In genomic region chr2:173044198-173044970, GRCm38 (mm10) we compare ENCODE assay signal across 10 mouse cellular contexts. TPM values are rescaled to one million over a fixed set of nuclear protein-coding genes. Genes with fewer than 3 reads are reported as not detected.
A peak's percentile ranks its signal among the peaks of the same experiment; 100 is the strongest.
DNase-seq lines count a peak whose midpoint lies in the region; ATAC-seq and TF ChIP-seq lines count a peak whose summit lies in the region.
"Had no signal": no experiment of that assay in that cellular context is flagged by ENCODE, and none has a peak within 500 bp of the region (broad histone marks: within the 10 kb centered on the region; RNA-seq: fewer than 3 reads in every experiment).

No protein-coding gene starts in this region.

- no peak overlapping the region for H3K4me2 ChIP-seq in midbrain, embryonic 11.5 days
- no peak overlapping the region for H3K4me2 ChIP-seq in midbrain, postnatal 0 days (ENCODE audit: low read depth, low read length, poor library complexity, severe bottlenecking)
- no peak overlapping the region for H3K4me2 ChIP-seq in heart, embryonic 14.5 days (ENCODE audit: low read length)
- no peak overlapping the region for H3K4me2 ChIP-seq in liver, postnatal 0 days (ENCODE audit: low read depth, low read length)
- H3K4me2 ChIP-seq: hindbrain, embryonic 13.5 days had no signal

- WGBS in midbrain, embryonic 11.5 days, result 84% methylated on average over 18 of the region's 18 CpGs
- 83% methylated on average over 18 of the region's 18 CpGs for WGBS in midbrain, postnatal 0 days
- 59% methylated on average over 18 of the region's 18 CpGs for WGBS in heart, embryonic 14.5 days
- 70% methylated on average over 18 of the region's 18 CpGs for whole genome bisulfite sequencing in liver, postnatal 0 days (ENCODE audit: insufficient replicate concordance)

- no peaks in the 10 kb centered on the region for H3K27me3 ChIP-seq in midbrain, embryonic 11.5 days (ENCODE audit: control insufficient read depth, insufficient read depth, low read length)
- no peaks in the 10 kb centered on the region for H3K27me3 ChIP-seq in midbrain, postnatal 0 days (ENCODE audit: insufficient read depth, low read length)
- H3K27me3 ChIP-seq in heart, embryonic 14.5 days (ENCODE audit: control insufficient read depth, insufficient read depth, low read length), result no peaks in the 10 kb centered on the region
- no peaks in the 10 kb centered on the region for H3K27me3 ChIP-seq in liver, postnatal 0 days (ENCODE audit: insufficient read depth, low read length)
- H3K27me3 ChIP-seq: hindbrain, embryonic 13.5 days had no signal

- no peak for TF ChIP-seq EP300 in liver, postnatal 0 days (IDR thresholded peaks at IDR 0.05; ENCODE audit: low read depth)

- no peaks in the 10 kb centered on the region for H3K4me1 ChIP-seq in midbrain, embryonic 11.5 days (ENCODE audit: control insufficient read depth, insufficient read depth, low read length)
- no peaks in the 10 kb centered on the region for H3K4me1 ChIP-seq in midbrain, postnatal 0 days (ENCODE audit: insufficient read depth, low read length)
- peaks cover 6% of the 10 kb centered on the region for H3K4me1 ChIP-seq in brown adipose tissue, adult 24 weeks (ENCODE audit: control insufficient read depth, insufficient read depth, insufficient read length, low read length)
- H3K4me1 ChIP-seq in heart, embryonic 14.5 days (ENCODE audit: control insufficient read depth in 2 of 2, insufficient read depth in 2 of 2, low read length in 2 of 2), result peaks cover 46 to 61% of the 10 kb centered on the region in 2 experiments
- H3K4me1 ChIP-seq in liver, postnatal 0 days (ENCODE audit: insufficient read depth), result peaks cover 61% of the 10 kb centered on the region
- H3K4me1 ChIP-seq: hindbrain, embryonic 13.5 days had no signal

- no peak overlapping the region for H3K4me3 ChIP-seq in midbrain, embryonic 11.5 days (ENCODE audit: low read depth, low read length)
- no peak overlapping the region for H3K4me3 ChIP-seq in midbrain, postnatal 0 days (ENCODE audit: low read depth, low read length)
- H3K4me3 ChIP-seq in brown adipose tissue, adult 24 weeks (ENCODE audit: insufficient read depth, low read depth, low read length), result no peak overlapping the region
- H3K4me3 ChIP-seq in heart, embryonic 14.5 days (ENCODE audit: control insufficient read depth in 1 of 2, insufficient read depth in 1 of 2, low read depth in 1 of 2, low read length in 2 of 2), result no peak overlapping the region
- H3K4me3 ChIP-seq in liver, postnatal 0 days (ENCODE audit: low read depth, low read length), result no peak overlapping the region
- H3K4me3 ChIP-seq: hindbrain, embryonic 13.5 days had no signal

- no peaks in the 10 kb centered on the region for H3K9me3 ChIP-seq in midbrain, embryonic 11.5 days (ENCODE audit: control insufficient read depth, low read length)
- no peaks in the 10 kb centered on the region for H3K9me3 ChIP-seq in midbrain, postnatal 0 days (ENCODE audit: low read length)
- no peaks in the 10 kb centered on the region for H3K9me3 ChIP-seq in heart, embryonic 14.5 days (ENCODE audit: control insufficient read depth, low read length)
- H3K9me3 ChIP-seq in liver, postnatal 0 days (ENCODE audit: low read length), result no peaks in the 10 kb centered on the region
- H3K9me3 ChIP-seq: hindbrain, embryonic 13.5 days had no signal

- H3K36me3 ChIP-seq in midbrain, embryonic 11.5 days (ENCODE audit: control insufficient read depth, insufficient read depth, low read length), result no peaks in the 10 kb centered on the region
- no peaks in the 10 kb centered on the region for H3K36me3 ChIP-seq in midbrain, postnatal 0 days (ENCODE audit: insufficient read depth, low read length)
- no peaks in the 10 kb centered on the region for H3K36me3 ChIP-seq in heart, embryonic 14.5 days (ENCODE audit: control insufficient read depth, insufficient read depth, low read length)
- H3K36me3 ChIP-seq in liver, postnatal 0 days (replicated peaks; ENCODE audit: insufficient read depth, low read length), result no peaks in the 10 kb centered on the region
- H3K36me3 ChIP-seq: hindbrain, embryonic 13.5 days had no signal

- no peak for TF ChIP-seq CTCF in midbrain, postnatal 0 days (IDR thresholded peaks at IDR 0.05)
- 0 out of 2 replicates have a peak, but pooled peaks have one; percentile 9 for TF ChIP-seq CTCF in liver, postnatal 0 days (IDR thresholded peaks at IDR 0.05; ENCODE audit: low read depth)

- ATAC-seq in midbrain, embryonic 11.5 days (ENCODE audit: low FRiP score), result no peak
- ATAC-seq in midbrain, postnatal 0 days (ENCODE audit: low FRiP score), result no peak
- no peak for ATAC-seq in heart, embryonic 14.5 days (ENCODE audit: insufficient number of reproducible peaks, insufficient read depth, low FRiP score, low read depth)
- ATAC-seq in liver, postnatal 0 days, result peak; percentile 16; the same call in 1 of the 2 replicates

- peak; percentile 65 for DNase-seq in midbrain, embryonic 11.5 days (ENCODE audit: low spot score, missing footprints)
- no peak for DNase-seq in midbrain, postnatal 0 days (ENCODE audit: low spot score)
- no peak for DNase-seq in liver, postnatal 0 days
- DNase-seq in spleen, postnatal 14 days (ENCODE audit: low spot score in 2 of 2), result no peak
- DNase-seq in layer of hippocampus, postnatal 25 days (ENCODE audit: extremely low spot score in 1 of 2, low spot score in 1 of 2), result no peak
- DNase-seq in frontal cortex, postnatal 10 days (ENCODE audit: low spot score in 2 of 2), result no peak
- DNase-seq: midbrain, embryonic 14.5 days had no signal

- H3K27ac ChIP-seq in midbrain, embryonic 11.5 days (ENCODE audit: low read depth, low read length), result no peak overlapping the region
- no peak overlapping the region for H3K27ac ChIP-seq in midbrain, postnatal 0 days (ENCODE audit: low read depth, low read length)
- peak overlapping the region; percentile 90 for H3K27ac ChIP-seq in brown adipose tissue, adult 24 weeks (replicated peaks; ENCODE audit: low read depth, low read length)
- H3K27ac ChIP-seq in heart, embryonic 14.5 days (replicated peaks in 1 of 2; ENCODE audit: control insufficient read depth in 1 of 2, insufficient read depth in 1 of 2, low read depth in 2 of 2, low read length in 2 of 2), result peak overlapping the region; percentile 11 to 22; a peak in 2 of 4 replicates
- peak overlapping the region; percentile 39; the same call in 1 of the 2 replicates for H3K27ac ChIP-seq in liver, postnatal 0 days (ENCODE audit: low read depth)
- H3K27ac ChIP-seq: hindbrain, embryonic 13.5 days had no signal

- H3K9ac ChIP-seq in midbrain, embryonic 11.5 days (ENCODE audit: low read length), result no peak overlapping the region
- no peak overlapping the region for H3K9ac ChIP-seq in midbrain, postnatal 0 days (replicated peaks; ENCODE audit: low read length, poor library complexity, severe bottlenecking)
- H3K9ac ChIP-seq in heart, embryonic 14.5 days (ENCODE audit: low read length), result 0 out of 2 replicates have a peak overlapping the region, but pooled peaks have one; percentile 36
- no peak overlapping the region; the same call in 1 of the 2 replicates for H3K9ac ChIP-seq in liver, postnatal 0 days (replicated peaks)
- H3K9ac ChIP-seq: hindbrain, embryonic 13.5 days had no signal

RNA-seq across cellular contexts. Expression of gene Rbm38, which starts 24.1 kb away (rescaled TPM):
- polyA plus RNA-seq in midbrain, embryonic 11.5 days (2014; fragmentation: Nextera tagmentation; extraction: Ambion mirVana), result 70.4 and 77.3 TPM in 2 replicates
- total RNA-seq in midbrain, postnatal 0 days (2014; rRNA removed), result 7.6 and 8.4 TPM in 2 replicates
- polyA plus RNA-seq in midbrain, postnatal 0 days (2015; fragmentation: Nextera tagmentation; extraction: Ambion mirVana), result 7.3 and 7.4 TPM in 2 replicates
- polyA plus RNA-seq in brown adipose tissue, adult 24 weeks (2012; ENCODE audit: insufficient read depth, insufficient read length, missing spikeins), result 13.5 and 14.5 TPM in 2 replicates
- polyA plus RNA-seq in heart, embryonic 14.5 days (2014; fragmentation: Nextera tagmentation; extraction: Ambion mirVana), result 126 and 129 TPM in 2 replicates
- 124 and 126 TPM in 2 replicates for polyA plus RNA-seq in liver, postnatal 0 days (2015; fragmentation: Nextera tagmentation; extraction: Ambion mirVana)
- 1 to 10 TPM; 3.3 to 5.0 TPM for total RNA-seq in layer of hippocampus, postnatal 25 days (2021)

RNA-seq across cellular contexts. Expression of gene Rae1, which starts 44.5 kb away (rescaled TPM):
- polyA plus RNA-seq in midbrain, embryonic 11.5 days (2014; fragmentation: Nextera tagmentation; extraction: Ambion mirVana), result 137 and 140 TPM in 2 replicates
- 93.8 and 98.3 TPM in 2 replicates for total RNA-seq in midbrain, postnatal 0 days (2014; rRNA removed)
- 127 and 130 TPM in 2 replicates for polyA plus RNA-seq in midbrain, postnatal 0 days (2015; fragmentation: Nextera tagmentation; extraction: Ambion mirVana)
- 25.9 and 34.4 TPM in 2 replicates for polyA plus RNA-seq in brown adipose tissue, adult 24 weeks (2012; ENCODE audit: insufficient read depth, insufficient read length, missing spikeins)
- 99.7 and 101 TPM in 2 replicates for polyA plus RNA-seq in heart, embryonic 14.5 days (2014; fragmentation: Nextera tagmentation; extraction: Ambion mirVana)
- polyA plus RNA-seq in liver, postnatal 0 days (2015; fragmentation: Nextera tagmentation; extraction: Ambion mirVana), result 40.0 and 41.5 TPM in 2 replicates
- total RNA-seq in layer of hippocampus, postnatal 25 days (2021), result 10 to 100 TPM; 74.5 to 88.6 TPM

Comparison
In these comparisons a context has a peak if more than half of its experiments do, and no peak if none do; other contexts are left out.
1. H3K27ac ChIP-seq: peak in brown adipose tissue, adult 24 weeks (single experiment), heart, embryonic 14.5 days (2 of 2) and liver, postnatal 0 days (single experiment); none in midbrain, embryonic 11.5 days (single experiment) and midbrain, postnatal 0 days (single experiment).